Mouse (Mus musculus): ENCODE data around the gene Adcy6. TPM values are rescaled to one million over a fixed set of nuclear protein-coding genes. Genes with fewer than 3 reads are reported as not detected.
A peak's percentile ranks its signal among the peaks of the same experiment; 100 is the strongest.

Adcy6 gene
- 10 to 100 TPM; 19.0 to 32.3 TPM for total RNA-seq (2021)
- long read RNA-seq, experiment 1, partial matches to known transcripts = 1 of 8 reads
- long read RNA-seq, experiment 1, other reads (novel, unspliced or antisense) = 7 of 8 reads
- long read RNA-seq, experiment 2, partial matches to known transcripts = 1 of 4 reads
- long read RNA-seq, experiment 2, other reads (novel, unspliced or antisense) = 3 of 4 reads

GRCm38 (mm10) chr15:98609331-98610130 is at the start of gene Adcy6:
Gene Adcy6, minus strand, starts transcription at chr15:98610076.
- DNase-seq = peak; percentile 80

- DNase-seq = no peak
These were observed 47.3 kb upstream of the Adcy6 start for GRCm38 (mm10) chr15:98656982-98657751.

- no peak for DNase-seq
These were observed 42.3 kb upstream of the Adcy6 start for GRCm38 (mm10) chr15:98652174-98652573.

GRCm38 (mm10) chr15:98651431-98651830 is 41.6 kb upstream of the Adcy6 start:
- no peak for DNase-seq

- DNase-seq = no peak
These were observed 38.2 kb upstream of the Adcy6 start for GRCm38 (mm10) chr15:98648071-98648470.

GRCm38 (mm10) chr15:98647308-98647707 is 37.4 kb upstream of the Adcy6 start:
- DNase-seq = no peak

- no peak for DNase-seq
These were observed 36.9 kb upstream of the Adcy6 start for GRCm38 (mm10) chr15:98646737-98647136.

GRCm38 (mm10) chr15:98645057-98646026 is 35.5 kb upstream of the Adcy6 start:
- no peak for DNase-seq

GRCm38 (mm10) chr15:98644406-98644805 is 34.5 kb upstream of the Adcy6 start:
- DNase-seq = no peak

- no peak for DNase-seq
These were observed 30.3 kb upstream of the Adcy6 start for GRCm38 (mm10) chr15:98640157-98640556.

- no peak for DNase-seq
These were observed 27.3 kb upstream of the Adcy6 start for GRCm38 (mm10) chr15:98637155-98637554.

- no peak for DNase-seq
These were observed 26.6 kb upstream of the Adcy6 start for GRCm38 (mm10) chr15:98636517-98636916.

GRCm38 (mm10) chr15:98635291-98635841 is 25.5 kb upstream of the Adcy6 start:
- no peak for DNase-seq

GRCm38 (mm10) chr15:98634541-98635081 is 24.7 kb upstream of the Adcy6 start:
- peak; percentile 73 for DNase-seq

GRCm38 (mm10) chr15:98633822-98634470 is 24.1 kb upstream of the Adcy6 start:
- no peak for DNase-seq

GRCm38 (mm10) chr15:98632921-98633320 is 23.0 kb upstream of the Adcy6 start:
- no peak for DNase-seq

- peak; percentile 69 for DNase-seq
These were observed 22.4 kb upstream of the Adcy6 start for GRCm38 (mm10) chr15:98632107-98632744.

GRCm38 (mm10) chr15:98631493-98631892 is 21.6 kb upstream of the Adcy6 start:
- peak; percentile 71 for DNase-seq

GRCm38 (mm10) chr15:98630540-98630939 is 20.7 kb upstream of the Adcy6 start, which contains the start of gene Cacnb3:
Gene Cacnb3, plus strand, starts transcription at chr15:98630840.
- no peak for DNase-seq

GRCm38 (mm10) chr15:98629464-98629863 is 19.6 kb upstream of the Adcy6 start:
- no peak for DNase-seq

Data from gastrocnemius, postnatal 25 days (tissue).